Mouse (Mus musculus): ENCODE measurements around the gene Ppp6r1. TPM values are rescaled to one million over a fixed set of nuclear protein-coding genes. Genes with fewer than 3 reads are reported as not detected.

Gene Ppp6r1
- polyA plus RNA-seq, 1 experiment from 2014 or later, result 10.9 TPM

DNA sequence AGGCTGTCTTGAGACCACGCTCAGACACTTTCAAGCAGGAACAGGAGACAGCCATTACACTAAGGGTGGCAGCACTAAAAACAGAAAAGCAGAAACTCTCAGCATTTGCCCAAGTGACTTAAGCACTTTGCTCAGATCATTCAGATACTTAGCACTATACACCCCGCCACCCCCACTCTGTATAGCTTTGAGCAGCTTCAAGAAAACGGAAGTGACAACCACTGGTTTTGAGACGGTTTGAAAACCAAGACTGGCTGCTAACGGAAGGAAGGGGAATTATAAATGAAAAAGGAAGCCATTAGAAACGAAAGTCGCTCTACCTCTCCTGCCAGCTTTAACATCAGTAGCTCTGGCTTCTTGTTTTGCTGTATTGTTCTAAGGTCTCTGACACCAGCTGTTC is 5.0 kb downstream of the Ppp6r1 start:
- Histone ChIP-seq H3K27me3 (ENCODE audit: control insufficient read depth, insufficient read depth, low read length) (no peaks in the 10 kb centered on the region), H3K9me3 (ENCODE audit: control insufficient read depth, low read length) (no peaks in the 10 kb centered on the region), H3K4me1 (ENCODE audit: control insufficient read depth, insufficient read depth, low read length) (peaks cover 13% of the 10 kb centered on the region), H3K27ac (ENCODE audit: low read depth, low read length) (no peak overlapping the region), H3K36me3 (ENCODE audit: control insufficient read depth, insufficient read depth, low read length) (no peaks in the 10 kb centered on the region; the same call in 1 of the 2 replicates), H3K9ac (replicated peaks; ENCODE audit: low read depth, low read length) (no peak overlapping the region), H3K4me3 (ENCODE audit: low read depth, low read length) (no peak overlapping the region), H3K4me2 (ENCODE audit: low read depth, low read length) (no peak overlapping the region)
- no peak for ATAC-seq (ENCODE audit: low read depth)
- 89% methylated on average over 7 of the region's 7 CpGs for WGBS

DNA sequence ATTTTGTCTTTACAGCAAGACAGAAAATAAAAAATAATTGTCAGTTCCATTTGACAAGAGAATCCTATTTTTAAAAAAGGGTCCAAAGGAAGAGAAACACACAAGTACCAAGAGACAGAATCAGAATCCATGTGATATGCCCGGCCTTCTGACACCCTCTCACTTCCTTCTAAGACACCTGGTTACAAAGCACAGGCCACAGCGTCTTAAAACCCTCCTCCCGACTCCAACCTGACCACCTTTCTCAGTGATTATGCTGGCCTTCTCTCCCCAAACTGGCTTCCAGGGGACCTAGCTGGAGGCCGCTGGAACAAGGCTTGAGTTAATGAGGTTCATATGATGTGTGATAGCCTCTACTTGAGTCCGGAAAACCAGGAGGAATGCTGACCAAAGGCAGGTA is 5.5 kb downstream of the Ppp6r1 start:
- ATAC-seq (ENCODE audit: low read depth), result no peak
- H3K4me1 ChIP-seq (ENCODE audit: control insufficient read depth, insufficient read depth, low read length), result peaks cover 13% of the 10 kb centered on the region
- 91% methylated on average over 5 of the region's 5 CpGs for WGBS
- no peaks in the 10 kb centered on the region for H3K9me3 ChIP-seq (ENCODE audit: control insufficient read depth, low read length)
- H3K4me2 ChIP-seq (ENCODE audit: low read depth, low read length), result no peak overlapping the region
- H3K4me3 ChIP-seq (ENCODE audit: low read depth, low read length), result no peak overlapping the region
- H3K36me3 ChIP-seq (ENCODE audit: control insufficient read depth, insufficient read depth, low read length), result no peaks in the 10 kb centered on the region; the same call in 1 of the 2 replicates
- no peaks in the 10 kb centered on the region for H3K27me3 ChIP-seq (ENCODE audit: control insufficient read depth, insufficient read depth, low read length)
- H3K27ac ChIP-seq (ENCODE audit: low read depth, low read length), result no peak overlapping the region
- no peak overlapping the region for H3K9ac ChIP-seq (replicated peaks; ENCODE audit: low read depth, low read length)

DNA sequence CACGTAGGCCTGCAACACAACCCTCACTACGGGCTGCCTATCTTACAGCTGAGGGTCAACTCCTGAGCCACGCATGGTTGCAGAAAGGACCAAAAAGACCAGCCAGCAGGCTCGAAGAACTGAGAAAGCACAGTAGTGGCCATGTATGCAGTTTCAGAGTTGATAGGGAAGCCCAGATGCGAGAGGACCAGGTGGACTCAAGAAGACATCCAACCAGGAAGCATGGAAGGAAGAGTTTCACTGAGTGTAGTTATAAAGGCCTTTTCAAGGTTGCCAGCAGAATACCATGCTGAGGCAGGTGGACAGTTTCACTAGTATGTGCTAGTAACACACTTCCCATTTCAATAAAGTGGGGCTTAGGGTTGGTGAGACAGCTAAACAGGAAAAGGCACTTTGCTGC is 6.1 kb downstream of the Ppp6r1 start:
- Histone ChIP-seq H3K4me2 (ENCODE audit: low read depth, low read length) (no peak overlapping the region), H3K27ac (ENCODE audit: low read depth, low read length) (no peak overlapping the region), H3K27me3 (ENCODE audit: control insufficient read depth, insufficient read depth, low read length) (no peaks in the 10 kb centered on the region), H3K9ac (replicated peaks; ENCODE audit: low read depth, low read length) (no peak overlapping the region), H3K36me3 (ENCODE audit: control insufficient read depth, insufficient read depth, low read length) (no peaks in the 10 kb centered on the region; the same call in 1 of the 2 replicates), H3K4me3 (ENCODE audit: low read depth, low read length) (no peak overlapping the region), H3K4me1 (ENCODE audit: control insufficient read depth, insufficient read depth, low read length) (peaks cover 11% of the 10 kb centered on the region), H3K9me3 (ENCODE audit: control insufficient read depth, low read length) (no peaks in the 10 kb centered on the region)
- ATAC-seq (ENCODE audit: low read depth), result no peak
- WGBS, result 96% methylated on average over 5 of the region's 5 CpGs

DNA sequence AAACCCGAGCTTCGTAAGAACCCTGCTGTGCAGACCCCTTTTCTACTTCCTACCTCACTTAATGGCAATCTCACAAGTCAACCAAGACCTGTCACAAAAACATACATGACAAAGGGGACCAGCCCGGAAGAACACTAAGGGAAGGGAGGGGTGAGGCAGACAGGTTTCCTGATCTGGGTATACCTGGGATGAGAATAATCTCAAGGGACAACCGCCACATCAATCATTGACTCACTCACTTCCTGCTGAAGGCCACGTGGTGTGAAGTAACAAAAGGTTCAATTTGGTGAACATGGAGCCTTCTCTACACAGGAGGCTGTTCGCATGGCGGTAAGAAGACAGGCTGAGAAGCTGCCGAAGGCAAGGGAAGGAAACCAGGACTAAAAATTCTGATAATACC is 7.2 kb downstream of the Ppp6r1 start:
- Histone ChIP-seq H3K4me1 (ENCODE audit: control insufficient read depth, insufficient read depth, low read length) (peaks cover 1% of the 10 kb centered on the region; the same call in 1 of the 2 replicates), H3K4me3 (ENCODE audit: low read depth, low read length) (no peak overlapping the region), H3K4me2 (ENCODE audit: low read depth, low read length) (no peak overlapping the region), H3K27ac (ENCODE audit: low read depth, low read length) (no peak overlapping the region), H3K27me3 (ENCODE audit: control insufficient read depth, insufficient read depth, low read length) (no peaks in the 10 kb centered on the region), H3K9me3 (ENCODE audit: control insufficient read depth, low read length) (no peaks in the 10 kb centered on the region), H3K36me3 (ENCODE audit: control insufficient read depth, insufficient read depth, low read length) (no peaks in the 10 kb centered on the region; the same call in 1 of the 2 replicates), H3K9ac (replicated peaks; ENCODE audit: low read depth, low read length) (no peak overlapping the region)
- WGBS, result 83% methylated on average over 8 of the region's 8 CpGs
- ATAC-seq (ENCODE audit: low read depth), result no peak

DNA sequence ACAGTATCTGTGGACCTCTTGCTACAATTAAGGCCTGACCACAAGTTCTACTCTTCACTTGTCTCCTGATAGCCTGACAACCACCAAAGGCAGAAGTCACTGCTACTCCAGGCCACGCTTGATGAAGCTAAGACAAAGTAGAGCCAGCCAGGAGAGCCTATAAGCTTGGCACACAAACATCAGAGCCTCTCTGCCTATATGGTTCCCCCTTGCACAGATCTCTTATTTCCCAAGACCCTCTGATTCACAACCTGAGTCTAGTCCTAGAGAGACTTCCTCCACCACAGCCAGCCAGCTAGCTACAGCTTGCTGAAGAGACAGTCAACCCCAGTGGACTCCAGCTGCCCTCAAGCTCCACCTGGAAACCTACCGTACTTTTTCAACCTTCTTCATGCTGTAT is 10.8 kb downstream of the Ppp6r1 start:
- Histone ChIP-seq H3K4me2 (ENCODE audit: low read depth, low read length) (no peak overlapping the region), H3K9me3 (ENCODE audit: control insufficient read depth, low read length) (no peaks in the 10 kb centered on the region), H3K4me1 (ENCODE audit: control insufficient read depth, insufficient read depth, low read length) (no peaks in the 10 kb centered on the region), H3K36me3 (ENCODE audit: control insufficient read depth, insufficient read depth, low read length) (peaks cover 6% of the 10 kb centered on the region; the same call in 1 of the 2 replicates), H3K27ac (ENCODE audit: low read depth, low read length) (no peak overlapping the region), H3K27me3 (ENCODE audit: control insufficient read depth, insufficient read depth, low read length) (no peaks in the 10 kb centered on the region), H3K4me3 (ENCODE audit: low read depth, low read length) (no peak overlapping the region), H3K9ac (replicated peaks; ENCODE audit: low read depth, low read length) (no peak overlapping the region)
- ATAC-seq (ENCODE audit: low read depth), result no peak
- WGBS, result 92% methylated on average over 2 of the region's 2 CpGs

DNA sequence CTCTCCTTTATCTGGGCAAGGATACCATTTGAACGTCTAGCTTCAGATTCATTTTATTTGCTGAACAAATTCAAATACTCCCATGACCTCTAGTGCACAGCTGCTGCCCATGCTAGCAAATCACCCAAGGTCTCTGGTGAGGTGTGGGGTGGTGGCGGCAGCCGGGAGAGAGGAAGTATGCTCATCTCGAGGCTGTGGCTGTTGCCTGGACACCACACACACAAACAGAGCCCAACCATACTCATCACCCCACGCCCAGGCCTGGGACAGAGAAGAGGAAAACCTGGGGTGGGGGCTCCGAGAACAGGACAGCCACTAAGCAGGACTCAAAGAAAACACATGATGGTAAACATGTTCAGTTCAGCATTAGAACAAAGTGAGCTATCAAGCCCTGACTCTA is 11.5 kb downstream of the Ppp6r1 start:
- ATAC-seq (ENCODE audit: low read depth), result no peak
- H3K9me3 ChIP-seq (ENCODE audit: control insufficient read depth, low read length), result no peaks in the 10 kb centered on the region
- peaks cover 11% of the 10 kb centered on the region for H3K36me3 ChIP-seq (ENCODE audit: control insufficient read depth, insufficient read depth, low read length)
- H3K27ac ChIP-seq (ENCODE audit: low read depth, low read length), result no peak overlapping the region
- WGBS, result 75% methylated on average over 6 of the region's 6 CpGs
- no peaks in the 10 kb centered on the region for H3K4me1 ChIP-seq (ENCODE audit: control insufficient read depth, insufficient read depth, low read length)
- no peak overlapping the region for H3K4me3 ChIP-seq (ENCODE audit: low read depth, low read length)
- no peak overlapping the region for H3K9ac ChIP-seq (replicated peaks; ENCODE audit: low read depth, low read length)
- no peak overlapping the region for H3K4me2 ChIP-seq (ENCODE audit: low read depth, low read length)
- H3K27me3 ChIP-seq (ENCODE audit: control insufficient read depth, insufficient read depth, low read length), result no peaks in the 10 kb centered on the region

DNA sequence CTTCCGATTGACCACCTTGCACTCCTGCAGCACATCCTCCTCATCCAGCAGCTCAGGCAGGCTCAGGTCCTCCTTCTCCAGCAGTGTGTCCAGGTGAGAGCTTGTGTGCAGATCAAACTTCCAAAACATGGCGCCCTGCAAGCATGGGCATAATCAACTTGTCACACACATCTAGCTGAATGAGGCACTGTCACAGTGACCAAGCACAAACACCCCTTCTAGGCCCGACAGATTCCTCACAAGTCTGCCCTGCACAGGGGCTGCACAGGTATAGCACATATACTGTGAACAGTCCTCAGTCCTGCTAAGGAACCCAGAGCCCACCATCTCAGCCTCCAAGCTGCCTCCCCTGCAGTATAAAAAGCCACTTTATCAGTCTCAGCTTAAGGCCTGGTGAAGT is 12.0 kb downstream of the Ppp6r1 start:
- H3K27me3 ChIP-seq (ENCODE audit: control insufficient read depth, insufficient read depth, low read length), result no peaks in the 10 kb centered on the region
- ATAC-seq (ENCODE audit: low read depth), result no peak
- no peaks in the 10 kb centered on the region for H3K4me1 ChIP-seq (ENCODE audit: control insufficient read depth, insufficient read depth, low read length)
- H3K9me3 ChIP-seq (ENCODE audit: control insufficient read depth, low read length), result no peaks in the 10 kb centered on the region
- no peak overlapping the region for H3K4me2 ChIP-seq (ENCODE audit: low read depth, low read length)
- WGBS, result 92% methylated on average over 3 of the region's 3 CpGs
- peaks cover 14% of the 10 kb centered on the region for H3K36me3 ChIP-seq (ENCODE audit: control insufficient read depth, insufficient read depth, low read length)
- no peak overlapping the region for H3K4me3 ChIP-seq (ENCODE audit: low read depth, low read length)
- H3K9ac ChIP-seq (replicated peaks; ENCODE audit: low read depth, low read length), result no peak overlapping the region
- H3K27ac ChIP-seq (ENCODE audit: low read depth, low read length), result no peak overlapping the region

DNA sequence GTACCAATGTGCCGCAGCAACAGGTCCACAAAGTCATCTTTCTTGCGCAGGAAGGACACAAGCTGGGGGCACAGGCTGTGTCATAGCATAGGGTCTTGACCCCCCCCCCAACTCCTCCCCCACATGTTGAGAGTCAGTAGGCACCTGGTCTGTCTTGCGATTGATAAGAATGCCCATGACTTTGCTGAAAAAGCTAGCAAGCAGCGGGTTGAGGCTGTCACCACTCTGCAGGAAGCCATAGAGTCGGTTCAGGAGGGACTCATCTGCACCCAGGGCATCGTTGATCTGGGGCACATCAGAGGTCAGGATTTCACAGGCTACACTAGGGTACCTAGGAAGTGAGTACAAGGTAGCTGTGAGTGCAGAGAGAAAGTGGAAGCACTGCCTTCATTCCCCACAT is 15.6 kb downstream of the Ppp6r1 start:
- WGBS, result 94% methylated on average over 6 of the region's 6 CpGs
- H3K4me1 ChIP-seq (ENCODE audit: control insufficient read depth, insufficient read depth, low read length), result no peaks in the 10 kb centered on the region
- no peaks in the 10 kb centered on the region for H3K27me3 ChIP-seq (ENCODE audit: control insufficient read depth, insufficient read depth, low read length)
- H3K9ac ChIP-seq (replicated peaks; ENCODE audit: low read depth, low read length), result no peak overlapping the region
- no peak overlapping the region for H3K4me2 ChIP-seq (ENCODE audit: low read depth, low read length)
- no peak for ATAC-seq (ENCODE audit: low read depth)
- H3K36me3 ChIP-seq (ENCODE audit: control insufficient read depth, insufficient read depth, low read length), result peaks cover 43% of the 10 kb centered on the region
- no peaks in the 10 kb centered on the region for H3K9me3 ChIP-seq (ENCODE audit: control insufficient read depth, low read length)
- no peak overlapping the region for H3K4me3 ChIP-seq (ENCODE audit: low read depth, low read length)
- H3K27ac ChIP-seq (ENCODE audit: low read depth, low read length), result no peak overlapping the region

DNA sequence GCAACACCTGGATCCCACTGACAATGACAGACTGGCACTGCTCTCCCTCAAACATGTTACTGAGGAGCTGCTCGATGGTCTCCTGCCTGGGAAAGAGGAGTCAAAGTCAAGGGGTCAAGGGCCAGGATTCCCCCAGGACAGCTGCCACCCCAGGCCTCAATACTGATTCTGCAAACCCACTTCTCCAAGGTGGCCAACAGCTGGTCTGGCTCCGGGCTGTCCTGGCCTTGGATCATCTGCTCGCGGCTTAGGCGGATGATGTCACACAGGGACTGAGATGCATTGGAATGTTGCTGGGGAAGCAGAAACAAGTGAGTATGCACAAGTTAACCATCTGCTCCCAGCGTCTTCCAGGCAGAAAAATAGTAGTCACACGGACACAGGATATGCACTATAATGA is 16.9 kb downstream of the Ppp6r1 start:
- no peak overlapping the region for H3K9ac ChIP-seq (replicated peaks; ENCODE audit: low read depth, low read length)
- H3K4me2 ChIP-seq (ENCODE audit: low read depth, low read length), result no peak overlapping the region
- 90% methylated on average over 7 of the region's 7 CpGs for WGBS
- no peak overlapping the region for H3K4me3 ChIP-seq (ENCODE audit: low read depth, low read length)
- H3K9me3 ChIP-seq (ENCODE audit: control insufficient read depth, low read length), result no peaks in the 10 kb centered on the region
- no peaks in the 10 kb centered on the region for H3K4me1 ChIP-seq (ENCODE audit: control insufficient read depth, insufficient read depth, low read length)
- no peaks in the 10 kb centered on the region for H3K27me3 ChIP-seq (ENCODE audit: control insufficient read depth, insufficient read depth, low read length)
- no peak overlapping the region for H3K27ac ChIP-seq (ENCODE audit: low read depth, low read length)
- peaks cover 49% of the 10 kb centered on the region for H3K36me3 ChIP-seq (ENCODE audit: control insufficient read depth, insufficient read depth, low read length)
- ATAC-seq (ENCODE audit: low read depth), result no peak

DNA sequence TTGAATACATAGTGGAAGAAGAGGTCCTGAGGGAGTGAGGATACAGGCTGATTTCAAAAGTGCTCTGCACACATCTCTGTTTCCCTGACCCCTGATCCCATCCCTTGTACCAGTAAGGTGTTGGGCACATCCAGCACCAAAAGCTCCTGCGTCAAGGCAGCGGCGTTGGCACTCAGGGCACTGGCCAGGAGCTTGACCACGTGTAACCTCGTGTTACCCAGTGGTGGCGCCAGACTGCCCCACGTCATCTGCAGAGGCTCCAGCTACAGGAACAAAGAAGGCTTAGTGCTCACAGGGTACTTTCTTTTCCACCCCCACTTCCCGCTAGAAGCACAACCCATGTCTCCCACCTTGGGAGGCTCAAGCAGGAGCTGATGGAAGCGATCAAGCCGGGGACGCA is 17.7 kb downstream of the Ppp6r1 start:
- Histone ChIP-seq H3K27me3 (ENCODE audit: control insufficient read depth, insufficient read depth, low read length) (no peaks in the 10 kb centered on the region), H3K4me2 (ENCODE audit: low read depth, low read length) (no peak overlapping the region), H3K27ac (ENCODE audit: low read depth, low read length) (no peak overlapping the region), H3K4me3 (ENCODE audit: low read depth, low read length) (no peak overlapping the region), H3K4me1 (ENCODE audit: control insufficient read depth, insufficient read depth, low read length) (no peaks in the 10 kb centered on the region), H3K9me3 (ENCODE audit: control insufficient read depth, low read length) (no peaks in the 10 kb centered on the region), H3K9ac (replicated peaks; ENCODE audit: low read depth, low read length) (no peak overlapping the region), H3K36me3 (ENCODE audit: control insufficient read depth, insufficient read depth, low read length) (peaks cover 49% of the 10 kb centered on the region)
- 85% methylated on average over 11 of the region's 11 CpGs for WGBS
- ATAC-seq (ENCODE audit: low read depth), result no peak

Data from neural tube, embryonic 14.5 days (tissue).